Mouse (Mus musculus) gastrocnemius, postnatal 25 days (tissue): ENCODE data around the gene Msl2. TPM values are rescaled to one million over a fixed set of nuclear protein-coding genes. Genes with fewer than 3 reads are reported as not detected.

Experiments
- DNase-seq: peaks from one replicate; pipeline ENCODE4 v3.0.0; 2022
- long read RNA-seq, 2 experiments: library from polyadenylated mRNA; stranded (forward); transcript quantifications; one replicate each; pipeline ENCODE4 v2.0.0; 2021
- total RNA-seq, 2 experiments: library from RNA; stranded (reverse); gene quantifications; 1 replicate in 1 of 2; 2 replicates in 1 of 2; pipeline ENCODE4 v1.2.3; 2021

Gene Msl2
- total RNA-seq, result 10 to 100 TPM; 20.9 to 23.1 TPM
- long read RNA-seq, experiment 1, full-length matches to known transcripts, result 1 of 4 reads
- long read RNA-seq, experiment 1, partial matches to known transcripts, result 0 of 4 reads
- long read RNA-seq, experiment 1, other reads (novel, unspliced or antisense), result 3 of 4 reads
- long read RNA-seq, experiment 2, result 0 reads

GRCm38 (mm10) chr9:101073987-101074331 is at the start of gene Msl2:
Gene Msl2, plus strand, starts transcription at chr9:101074101.
- DNase-seq, result no peak

GRCm38 (mm10) chr9:101033761-101034447 is 40.0 kb upstream of the Msl2 start:
- no peak for DNase-seq

- peak; percentile 93 for DNase-seq
These were observed 39.3 kb upstream of the Msl2 start, which contains the start of gene Pccb for GRCm38 (mm10) chr9:101034448-101035098. Gene Pccb, minus strand, starts transcription at chr9:101034898.

GRCm38 (mm10) chr9:101035836-101036596 is 37.9 kb upstream of the Msl2 start:
- DNase-seq, result no peak

GRCm38 (mm10) chr9:101036876-101037275 is 37.0 kb upstream of the Msl2 start:
- DNase-seq, result no peak

GRCm38 (mm10) chr9:101037396-101037795 is 36.5 kb upstream of the Msl2 start:
- DNase-seq, result no peak

GRCm38 (mm10) chr9:101038634-101039033 is 35.3 kb upstream of the Msl2 start:
- DNase-seq, result no peak

GRCm38 (mm10) chr9:101041508-101041907 is 32.4 kb upstream of the Msl2 start:
- no peak for DNase-seq

GRCm38 (mm10) chr9:101042249-101042648 is 31.7 kb upstream of the Msl2 start:
- no peak for DNase-seq

- no peak for DNase-seq
These were observed 28.1 kb upstream of the Msl2 start for GRCm38 (mm10) chr9:101045710-101046338.

GRCm38 (mm10) chr9:101052007-101052406 is 21.9 kb upstream of the Msl2 start:
- DNase-seq, result no peak

GRCm38 (mm10) chr9:101052691-101053090 is 21.2 kb upstream of the Msl2 start:
- DNase-seq, result no peak

GRCm38 (mm10) chr9:101053279-101053678 is 20.6 kb upstream of the Msl2 start:
- no peak for DNase-seq

- no peak for DNase-seq
These were observed 16.7 kb upstream of the Msl2 start for GRCm38 (mm10) chr9:101057156-101057555.

- DNase-seq, result peak; percentile 14
These were observed 12.9 kb upstream of the Msl2 start for GRCm38 (mm10) chr9:101061035-101061434.

- no peak for DNase-seq
These were observed 11.6 kb upstream of the Msl2 start for GRCm38 (mm10) chr9:101062253-101062780.

- no peak for DNase-seq
These were observed 8.8 kb upstream of the Msl2 start for GRCm38 (mm10) chr9:101065076-101065602.

- DNase-seq, result no peak
These were observed 4.1 kb upstream of the Msl2 start for GRCm38 (mm10) chr9:101069781-101070180.

- DNase-seq, result no peak
These were observed 1.4 kb upstream of the Msl2 start for GRCm38 (mm10) chr9:101072506-101072905.

- peak; percentile 99 for DNase-seq
These were observed 587 bp upstream of the Msl2 start for GRCm38 (mm10) chr9:101073041-101073986.
